Mouse (Mus musculus): ENCODE measurements around the gene Fam186a.
A peak's percentile ranks its signal among the peaks of the same experiment; 100 is the strongest.
"Not testable (repeated sequence)": the region's sequence is repeated elsewhere in the genome, so short reads cannot be mapped to it uniquely, and the experiment has no call there.

The Fam186a gene

GRCm38 (mm10) chr15:99934501-99934900 is 32.4 kb downstream of the Fam186a start:
- DNase-seq (ENCODE audit: low spot score in 2 of 2): no peak

- DNase-seq (ENCODE audit: low spot score in 2 of 2): no peak
These were observed 35.6 kb downstream of the Fam186a start for GRCm38 (mm10) chr15:99931231-99931630.

- peak in 1 of 2 experiments; percentile 8 for DNase-seq (ENCODE audit: low spot score in 2 of 2)
These were observed 47.2 kb downstream of the Fam186a start for GRCm38 (mm10) chr15:99919601-99920158.

- no peak for DNase-seq (ENCODE audit: low spot score in 2 of 2)
These were observed 49.6 kb downstream of the Fam186a start for GRCm38 (mm10) chr15:99917264-99917663.

- DNase-seq (ENCODE audit: low spot score in 2 of 2): no peak
These were observed 52.2 kb downstream of the Fam186a start for GRCm38 (mm10) chr15:99914613-99915012.

GRCm38 (mm10) chr15:99911785-99912184 is 55.1 kb downstream of the Fam186a start:
- no peak for DNase-seq (ENCODE audit: low spot score in 2 of 2)

GRCm38 (mm10) chr15:99909339-99909996 is 57.4 kb downstream of the Fam186a start:
- not testable (repeated sequence) for DNase-seq (ENCODE audit: low spot score in 2 of 2)

GRCm38 (mm10) chr15:99907514-99907913 is 59.3 kb downstream of the Fam186a start:
- no peak for DNase-seq (ENCODE audit: low spot score in 2 of 2)

- DNase-seq (ENCODE audit: low spot score in 2 of 2): no peak
These were observed 59.8 kb downstream of the Fam186a start for GRCm38 (mm10) chr15:99907041-99907440.

- no peak for DNase-seq (ENCODE audit: low spot score in 2 of 2)
These were observed 62.0 kb downstream of the Fam186a start for GRCm38 (mm10) chr15:99904841-99905240.

- DNase-seq (ENCODE audit: low spot score in 2 of 2): peak; percentile 48 to 69
These were observed 62.5 kb downstream of the Fam186a start for GRCm38 (mm10) chr15:99904333-99904732.

- no peak for DNase-seq (ENCODE audit: low spot score in 2 of 2)
These were observed 63.6 kb downstream of the Fam186a start for GRCm38 (mm10) chr15:99903227-99903626.

- no peak for DNase-seq (ENCODE audit: low spot score in 2 of 2)
These were observed 64.1 kb downstream of the Fam186a start for GRCm38 (mm10) chr15:99902786-99903185.

- DNase-seq (ENCODE audit: low spot score in 2 of 2): no peak
These were observed 70.2 kb downstream of the Fam186a start for GRCm38 (mm10) chr15:99896621-99897020.

- no peak for DNase-seq (ENCODE audit: low spot score in 2 of 2)
These were observed 75.5 kb downstream of the Fam186a start for GRCm38 (mm10) chr15:99891355-99891754.

GRCm38 (mm10) chr15:99890412-99891236 is 76.2 kb downstream of the Fam186a start:
- peak in 1 of 2 experiments; percentile 60 for DNase-seq (ENCODE audit: low spot score in 2 of 2)

- no peak for DNase-seq (ENCODE audit: low spot score in 2 of 2)
These were observed 77.5 kb downstream of the Fam186a start for GRCm38 (mm10) chr15:99889275-99889874.

GRCm38 (mm10) chr15:99887130-99887529 is 79.7 kb downstream of the Fam186a start:
- not testable (repeated sequence) for DNase-seq (ENCODE audit: low spot score in 2 of 2)

GRCm38 (mm10) chr15:99884038-99884437 is 82.8 kb downstream of the Fam186a start:
- no peak for DNase-seq (ENCODE audit: low spot score in 2 of 2)

GRCm38 (mm10) chr15:99878541-99878940 is 88.3 kb downstream of the Fam186a start:
- DNase-seq (ENCODE audit: low spot score in 2 of 2): no peak

GRCm38 (mm10) chr15:99875334-99875869 is 91.5 kb downstream of the Fam186a start, which contains the start of gene Lima1:
Gene Lima1 (minus strand): TSS chr15:99875456.
- DNase-seq (ENCODE audit: low spot score in 2 of 2): peak; percentile 80 to 90
